Mouse (Mus musculus) G1E (cell line): ENCODE measurements at regions not wholly inside any gene's neighbourhood (a gene's known extent, or its start where the extent isn't known, plus 50 kb on each side); places are given as distances from the start of the nearest gene placed in this dataset.

Source experiments
- ATAC-seq: 2 replicates; pipeline ENCODE4 v1.8.0; 2016; ENCODE audit warnings: mild to moderate bottlenecking; ENCODE audit not compliant: insufficient number of reproducible peaks, poor library complexity, low FRiP score, severe bottlenecking; ENCODE audit errors: extremely low read depth
- DNase-seq: peaks from one replicate; pipeline ENCODE4 v3.0.0; 2012; ENCODE audit warnings: low spot score
- H3K27me3 ChIP-seq: 2 replicates; pipeline ENCODE4 v1.6.1; 2012; ENCODE audit warnings: mild to moderate bottlenecking, low read length, inconsistent platforms; ENCODE audit not compliant: insufficient read depth
- H3K36me3 ChIP-seq: replicated peaks from 2 replicates; pipeline ENCODE3; 2012; ENCODE audit warnings: mild to moderate bottlenecking, inconsistent platforms
- H3K4me1 ChIP-seq: 2 replicates; pipeline ENCODE4 v1.6.1; 2012; ENCODE audit warnings: low read depth, low read length, inconsistent platforms, mixed read lengths; ENCODE audit not compliant: insufficient read depth
- H3K4me3 ChIP-seq: 2 replicates; pipeline ENCODE4 v1.5.1; 2012; ENCODE audit warnings: low read depth, mild to moderate bottlenecking, inconsistent platforms, low read length, moderate library complexity, mixed read lengths
- H3K9me3 ChIP-seq: replicated peaks from 2 replicates; pipeline ENCODE4 v1.6.1; 2012; ENCODE audit warnings: inconsistent platforms
- CTCF ChIP-seq: IDR thresholded peaks from 2 replicates; pipeline ENCODE4 v1.5.1; 2012; ENCODE audit warnings: low read depth, low read length, inconsistent platforms, mixed read lengths
- GATA1 ChIP-seq: IDR thresholded peaks from 2 replicates; pipeline ENCODE4 v1.6.1; 2012; ENCODE audit warnings: borderline replicate concordance, low read length, inconsistent platforms, mixed read lengths
- GATA2 ChIP-seq: IDR thresholded peaks from 2 replicates; pipeline ENCODE4 v1.6.1; 2012; ENCODE audit warnings: low read depth, low read length, inconsistent platforms, borderline replicate concordance
- POLR2AphosphoS5 ChIP-seq: IDR thresholded peaks from 2 replicates; pipeline ENCODE4 v1.6.1; 2012; ENCODE audit warnings: low read depth, low read length, inconsistent platforms; ENCODE audit not compliant: insufficient replicate concordance
- TAL1 ChIP-seq: conservative IDR thresholded peaks from 2 replicates; pipeline ENCODE4 v1.6.1; 2012; ENCODE audit warnings: low read depth, low read length, inconsistent platforms, mixed read lengths

DNA sequence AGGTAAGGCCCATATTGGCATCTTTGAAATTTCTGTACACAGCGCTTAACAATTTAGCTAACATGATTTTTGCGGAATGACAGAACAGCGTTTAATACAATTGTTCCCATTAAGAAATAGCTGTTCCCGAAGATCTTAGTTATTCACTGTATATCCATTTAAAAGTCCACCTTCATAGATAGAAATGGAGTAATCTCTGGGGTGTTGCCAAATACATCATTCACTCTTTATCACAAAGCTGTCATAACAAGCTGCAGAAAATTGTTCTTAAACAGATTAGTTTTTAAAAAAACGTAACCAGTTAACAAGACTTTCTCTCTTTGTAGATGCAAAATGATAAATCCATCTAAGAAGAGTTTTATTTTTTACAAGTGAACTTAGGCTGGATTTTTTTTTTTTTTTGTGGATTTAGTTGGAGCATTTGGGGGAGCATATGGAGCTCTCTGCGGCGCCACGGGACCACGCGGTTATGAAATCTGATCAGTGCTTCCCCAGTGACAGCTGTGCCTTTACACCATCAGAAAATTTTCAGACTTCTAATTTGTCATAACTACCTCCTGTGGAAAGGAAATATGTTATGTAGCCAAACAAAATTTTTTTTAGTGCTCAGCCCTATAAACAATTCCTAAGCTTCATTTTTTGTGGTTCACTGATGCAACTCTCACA, 394.4 kb upstream of the Plscr5 start:
- H3K36me3 ChIP-seq = no peaks in the 10 kb centered on the region
- H3K27me3 ChIP-seq = no peaks in the 10 kb centered on the region
- H3K4me1 ChIP-seq = no peaks in the 10 kb centered on the region
- ATAC-seq (no peak), DNase-seq (no peak)
- no peak overlapping the region for H3K4me3 ChIP-seq
- TF ChIP-seq POLR2AphosphoS5 = no peak
- TF ChIP-seq GATA2 = no peak
- no peak for TF ChIP-seq TAL1
- no peak for TF ChIP-seq CTCF
- TF ChIP-seq GATA1 = no peak
- no peaks in the 10 kb centered on the region for H3K9me3 ChIP-seq

DNA sequence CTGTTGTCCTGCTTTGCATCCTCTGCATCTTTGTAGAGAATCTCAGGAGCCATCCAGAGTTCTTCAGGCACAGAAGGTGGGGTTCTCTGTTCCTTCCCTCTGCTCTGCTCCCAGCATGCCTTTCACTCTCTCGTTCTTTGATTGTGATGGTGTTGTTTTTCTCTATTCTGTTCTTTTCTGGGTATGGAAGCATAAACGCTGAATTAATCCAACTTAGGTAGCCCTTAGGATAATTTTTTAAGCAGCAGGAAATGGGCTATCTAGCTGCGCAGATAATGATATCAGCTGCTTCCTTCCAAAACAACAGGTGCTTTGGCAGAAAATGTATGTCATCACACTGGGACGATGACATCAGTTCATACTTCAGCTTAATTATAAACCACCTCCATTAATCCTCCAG, 395.8 kb upstream of the Plscr5 start:
- DNase-seq (no peak), ATAC-seq (no peak)
- H3K27me3 ChIP-seq = no peaks in the 10 kb centered on the region
- no peaks in the 10 kb centered on the region for H3K4me1 ChIP-seq
- no peak for TF ChIP-seq GATA1
- no peak for TF ChIP-seq GATA2
- TF ChIP-seq CTCF = no peak
- no peaks in the 10 kb centered on the region for H3K36me3 ChIP-seq
- no peak overlapping the region for H3K4me3 ChIP-seq
- no peaks in the 10 kb centered on the region for H3K9me3 ChIP-seq

DNA sequence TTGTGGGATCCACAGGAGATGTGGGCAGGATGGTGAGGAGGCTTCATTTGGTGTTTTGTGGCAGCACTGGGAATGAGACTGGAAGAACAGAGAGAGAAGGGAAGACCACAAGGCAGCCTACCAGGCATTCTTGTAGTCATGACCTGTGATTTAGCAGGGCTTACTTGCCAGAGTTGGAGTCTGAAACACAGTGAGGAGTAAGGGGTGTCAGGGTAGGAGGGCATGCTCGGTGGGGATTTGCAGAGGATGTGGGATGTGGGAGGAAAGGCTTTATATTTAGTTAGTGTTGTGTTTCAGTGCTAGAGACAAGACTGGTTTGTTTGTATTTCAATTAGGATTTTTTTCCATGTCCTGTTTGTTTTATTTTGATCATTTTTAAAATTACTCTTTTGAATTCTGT, 387.3 kb upstream of the Zic1 start:
- ATAC-seq = no peak
- TF ChIP-seq POLR2AphosphoS5 = no peak
- no peak for TF ChIP-seq GATA2
- TF ChIP-seq GATA1 = no peak
- TF ChIP-seq TAL1 = no peak
- no peaks in the 10 kb centered on the region for H3K4me1 ChIP-seq

DNA sequence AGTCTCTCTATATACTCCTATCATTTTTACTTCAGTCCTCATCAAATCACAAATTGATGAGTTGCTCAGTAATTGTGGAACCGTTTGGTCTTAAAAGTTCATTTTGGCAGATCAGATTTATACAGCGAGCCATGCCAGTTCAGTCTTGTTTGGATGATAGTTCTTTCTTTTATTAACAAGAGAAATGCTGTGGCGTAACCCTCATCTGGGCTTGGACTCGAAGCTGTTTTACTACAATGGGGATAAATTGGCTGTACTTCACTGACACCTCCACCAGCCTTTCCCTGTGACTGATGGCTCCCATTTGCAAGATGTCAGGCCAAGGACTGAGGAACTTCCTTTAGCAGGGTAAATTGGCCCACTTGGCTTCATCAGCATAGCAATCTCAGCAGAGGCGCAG, 345.5 kb upstream of the Zic1 start:
- Histone ChIP-seq H3K9me3 (peaks cover 3% of the 10 kb centered on the region), H3K36me3 (no peaks in the 10 kb centered on the region), H3K27me3 (no peaks in the 10 kb centered on the region), H3K4me1 (no peaks in the 10 kb centered on the region), H3K4me3 (no peak overlapping the region)
- TF ChIP-seq GATA1 = no peak
- TF ChIP-seq GATA2 = no peak
- TF ChIP-seq TAL1 = no peak
- TF ChIP-seq CTCF = no peak
- no peak for TF ChIP-seq POLR2AphosphoS5
- no peak for DNase-seq
- ATAC-seq = no peak

More for the DNA sequence above, 387.3 kb upstream of the Zic1 start:
- Histone ChIP-seq H3K36me3 (no peaks in the 10 kb centered on the region), H3K9me3 (peaks cover 12% of the 10 kb centered on the region), H3K4me3 (no peak overlapping the region), H3K27me3 (no peaks in the 10 kb centered on the region)
- no peak for DNase-seq

DNA sequence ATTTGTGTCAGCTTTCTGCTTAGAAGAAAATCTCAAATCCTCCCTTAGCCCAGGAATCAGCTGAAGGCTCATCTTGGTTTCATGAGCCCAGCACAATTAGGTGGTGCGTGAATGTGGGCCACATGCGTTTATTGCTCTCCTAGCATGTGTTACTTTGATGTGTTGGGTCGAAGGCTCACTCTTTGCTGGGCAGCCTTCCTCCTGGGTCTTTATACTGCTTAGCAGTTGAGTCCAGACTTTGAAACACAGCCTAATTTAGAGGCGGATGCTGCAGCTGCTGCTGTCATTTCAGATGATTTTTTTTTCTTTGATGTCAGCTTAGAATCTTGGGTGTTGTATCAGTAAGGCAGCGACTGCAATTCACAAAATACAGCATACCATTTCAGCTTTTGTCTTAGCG, 315.2 kb upstream of the Zic1 start:
- no peak for ATAC-seq
- Histone ChIP-seq H3K36me3 (no peaks in the 10 kb centered on the region), H3K27me3 (no peaks in the 10 kb centered on the region), H3K4me1 (no peaks in the 10 kb centered on the region), H3K9me3 (no peaks in the 10 kb centered on the region), H3K4me3 (no peak overlapping the region)
- TF ChIP-seq GATA2 (no peak), POLR2AphosphoS5 (no peak), CTCF (no peak), GATA1 (no peak), TAL1 (no peak)
- DNase-seq = no peak

DNA sequence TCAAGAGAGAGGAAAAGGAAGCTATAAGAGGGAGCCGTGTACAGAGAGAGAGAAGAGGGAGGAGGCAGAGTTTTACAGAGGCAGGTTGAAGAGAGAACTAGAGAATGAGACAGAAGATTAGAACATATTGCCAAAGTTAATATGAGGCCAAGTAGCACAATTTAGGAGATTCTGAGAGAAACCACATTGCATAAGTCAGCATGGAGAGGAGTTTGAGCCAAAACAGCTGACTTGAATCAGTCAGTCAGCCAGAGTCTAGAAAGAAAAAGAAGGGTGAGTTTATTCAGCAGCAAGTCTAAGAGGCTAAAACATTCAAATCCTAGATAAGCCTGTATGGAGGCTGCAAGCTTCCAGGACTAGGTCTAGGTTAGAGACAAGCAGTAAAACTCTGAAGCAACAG, 301.1 kb upstream of the Zic1 start:
- ATAC-seq (no peak), DNase-seq (no peak)
- no peaks in the 10 kb centered on the region for H3K36me3 ChIP-seq
- H3K4me1 ChIP-seq = no peaks in the 10 kb centered on the region
- no peak for TF ChIP-seq TAL1
- no peak overlapping the region for H3K4me3 ChIP-seq
- no peaks in the 10 kb centered on the region for H3K27me3 ChIP-seq
- peaks cover 3% of the 10 kb centered on the region for H3K9me3 ChIP-seq

DNA sequence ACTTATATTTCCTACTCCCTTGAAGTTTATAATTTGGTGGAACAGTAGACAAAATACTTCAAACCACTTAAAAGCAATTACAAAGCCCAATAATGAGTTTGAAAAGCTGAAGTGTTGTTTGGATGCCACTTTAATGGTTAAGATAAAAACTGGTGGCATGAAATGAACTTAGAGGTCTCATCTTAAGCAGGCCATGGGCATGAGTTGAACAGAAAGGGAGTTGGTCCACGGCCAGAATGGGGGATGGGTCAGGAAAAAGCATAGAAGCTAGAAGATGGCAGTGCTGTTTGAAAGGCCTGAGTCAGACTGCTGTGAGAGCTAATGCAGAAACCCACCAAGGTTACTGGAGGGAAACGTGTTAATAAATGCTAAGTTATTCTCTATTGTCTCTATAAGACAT, 294.5 kb upstream of the Zic1 start:
- TF ChIP-seq GATA1 (no peak), CTCF (no peak), POLR2AphosphoS5 (no peak), GATA2 (no peak), TAL1 (no peak)
- H3K4me1 ChIP-seq = no peaks in the 10 kb centered on the region

More for the DNA sequence above, 294.5 kb upstream of the Zic1 start:
- H3K9me3 ChIP-seq = 0 out of 2 replicates have a peak, but pooled peaks cover 3% of the 10 kb centered on the region
- no peak overlapping the region for H3K4me3 ChIP-seq
- DNase-seq (no peak), ATAC-seq (no peak)
- no peaks in the 10 kb centered on the region for H3K36me3 ChIP-seq
- no peaks in the 10 kb centered on the region for H3K27me3 ChIP-seq
